Mouse (Mus musculus): ENCODE measurements around the gene Ptger1. TPM values are rescaled to one million over a fixed set of nuclear protein-coding genes. Genes with fewer than 3 reads are reported as not detected.

The Ptger1 gene
- polyA plus RNA-seq, 1 experiment from 2014 or later: 0.45 TPM

GRCm38 (mm10) chr8:83656484-83657246 is 9.8 kb upstream of the Ptger1 start:
- WGBS: 74% methylated on average over 13 of the region's 13 CpGs
- no peak for ATAC-seq (replicated peaks; ENCODE audit: insufficient number of reproducible peaks, insufficient read depth, low FRiP score, low read depth)
- peaks cover 40% of the 10 kb centered on the region for H3K4me1 ChIP-seq (replicated peaks)
- no peak overlapping the region for H3K9ac ChIP-seq
- H3K36me3 ChIP-seq: 0 out of 2 replicates have a peak, but pooled peaks cover 5% of the 10 kb centered on the region
- H3K4me3 ChIP-seq: no peak overlapping the region
- no peaks in the 10 kb centered on the region for H3K9me3 ChIP-seq (replicated peaks)
- H3K4me2 ChIP-seq: no peak overlapping the region
- no peaks in the 10 kb centered on the region for H3K27me3 ChIP-seq
- peak overlapping the region; percentile 28 for H3K27ac ChIP-seq

GRCm38 (mm10) chr8:83660545-83660944 is 5.9 kb upstream of the Ptger1 start:
- WGBS: 18% methylated on average over 8 of the region's 8 CpGs
- peak overlapping the region; percentile 38; the same call in 1 of the 2 replicates for H3K27ac ChIP-seq
- 0 out of 2 replicates have a peak overlapping the region, but pooled peaks have one; percentile 50 for H3K9ac ChIP-seq
- H3K9me3 ChIP-seq (replicated peaks): no peaks in the 10 kb centered on the region
- no peak for ATAC-seq (replicated peaks; ENCODE audit: insufficient number of reproducible peaks, insufficient read depth, low FRiP score, low read depth)
- no peaks in the 10 kb centered on the region for H3K27me3 ChIP-seq
- H3K4me3 ChIP-seq: peak overlapping the region; percentile 32
- 0 out of 2 replicates have a peak, but pooled peaks cover 5% of the 10 kb centered on the region for H3K36me3 ChIP-seq
- H3K4me2 ChIP-seq: peak overlapping the region; percentile 57
- peaks cover 42% of the 10 kb centered on the region for H3K4me1 ChIP-seq (replicated peaks)

- WGBS: 17% methylated on average over 22 of the region's 22 CpGs
- peak overlapping the region; percentile 32 for H3K4me3 ChIP-seq
Observed at GRCm38 (mm10) chr8:83660995-83661680, 5.3 kb upstream of the Ptger1 start.

GRCm38 (mm10) chr8:83662421-83662826 is 4.1 kb upstream of the Ptger1 start:
- H3K9me3 ChIP-seq (replicated peaks): no peaks in the 10 kb centered on the region
- H3K4me1 ChIP-seq (replicated peaks): peaks cover 57% of the 10 kb centered on the region
- WGBS: 5% methylated on average over 4 of the region's 4 CpGs

More at GRCm38 (mm10) chr8:83660995-83661680, 5.3 kb upstream of the Ptger1 start:
- H3K9ac ChIP-seq: peak overlapping the region; percentile 50
- no peaks in the 10 kb centered on the region for H3K9me3 ChIP-seq (replicated peaks)
- H3K36me3 ChIP-seq: 0 out of 2 replicates have a peak, but pooled peaks cover 5% of the 10 kb centered on the region
- peak overlapping the region; percentile 38; the same call in 1 of the 2 replicates for H3K27ac ChIP-seq
- peaks cover 44% of the 10 kb centered on the region for H3K4me1 ChIP-seq (replicated peaks)
- H3K27me3 ChIP-seq: no peaks in the 10 kb centered on the region
- peak overlapping the region; percentile 57 for H3K4me2 ChIP-seq
- ATAC-seq (replicated peaks; ENCODE audit: insufficient number of reproducible peaks, insufficient read depth, low FRiP score, low read depth): 0 out of 2 replicates have a peak, but pooled peaks have one; percentile 1

GRCm38 (mm10) chr8:83664096-83664495 is 2.4 kb upstream of the Ptger1 start:
- H3K36me3 ChIP-seq: 0 out of 2 replicates have a peak, but pooled peaks cover under 1% of the 10 kb centered on the region
- H3K27ac ChIP-seq: no peak overlapping the region
- H3K4me2 ChIP-seq: no peak overlapping the region
- no peak for ATAC-seq (replicated peaks; ENCODE audit: insufficient number of reproducible peaks, insufficient read depth, low FRiP score, low read depth)
- no peak overlapping the region for H3K4me3 ChIP-seq
- 85% methylated on average over 13 of the region's 13 CpGs for WGBS
- no peak overlapping the region for H3K9ac ChIP-seq
- H3K9me3 ChIP-seq (replicated peaks): no peaks in the 10 kb centered on the region
- peaks cover 8% of the 10 kb centered on the region for H3K27me3 ChIP-seq
- H3K4me1 ChIP-seq (replicated peaks): peaks cover 70% of the 10 kb centered on the region

More at GRCm38 (mm10) chr8:83662421-83662826, 4.1 kb upstream of the Ptger1 start:
- H3K36me3 ChIP-seq: 0 out of 2 replicates have a peak, but pooled peaks cover 5% of the 10 kb centered on the region
- H3K27me3 ChIP-seq: no peaks in the 10 kb centered on the region
- no peak overlapping the region for H3K4me2 ChIP-seq
- ATAC-seq (replicated peaks; ENCODE audit: insufficient number of reproducible peaks, insufficient read depth, low FRiP score, low read depth): peak; percentile 30
- H3K9ac ChIP-seq: peak overlapping the region; percentile 32; the same call in 1 of the 2 replicates
- peak overlapping the region; percentile 65 for H3K27ac ChIP-seq
- H3K4me3 ChIP-seq: no peak overlapping the region

GRCm38 (mm10) chr8:83664931-83665625 is 1.4 kb upstream of the Ptger1 start:
- no peak for ATAC-seq (replicated peaks; ENCODE audit: insufficient number of reproducible peaks, insufficient read depth, low FRiP score, low read depth)
- Histone ChIP-seq H3K36me3 (peaks cover 7% of the 10 kb centered on the region; the same call in 1 of the 2 replicates), H3K9ac (no peak overlapping the region), H3K4me2 (no peak overlapping the region), H3K4me3 (no peak overlapping the region), H3K9me3 (replicated peaks) (no peaks in the 10 kb centered on the region), H3K4me1 (replicated peaks) (peaks cover 66% of the 10 kb centered on the region), H3K27me3 (peaks cover 8% of the 10 kb centered on the region), H3K27ac (no peak overlapping the region)
- 56% methylated on average over 2 of the region's 2 CpGs for WGBS

- peak overlapping the region; percentile 24; the same call in 1 of the 2 replicates for H3K9ac ChIP-seq
- 93% methylated on average over 3 of the region's 3 CpGs for WGBS
- H3K27me3 ChIP-seq: peaks cover 8% of the 10 kb centered on the region
Observed at GRCm38 (mm10) chr8:83666866-83667234, 372 bp downstream of the Ptger1 start.

GRCm38 (mm10) chr8:83667526-83667925 is 1.0 kb downstream of the Ptger1 start:
- Histone ChIP-seq H3K27ac (no peak overlapping the region), H3K4me3 (peak overlapping the region; percentile 46; the same call in 1 of the 2 replicates), H3K4me2 (peak overlapping the region; percentile 68), H3K9me3 (replicated peaks) (no peaks in the 10 kb centered on the region), H3K4me1 (replicated peaks) (peaks cover 41% of the 10 kb centered on the region), H3K27me3 (peaks cover 8% of the 10 kb centered on the region), H3K9ac (no peak overlapping the region), H3K36me3 (peaks cover 29% of the 10 kb centered on the region)
- no peak for ATAC-seq (replicated peaks; ENCODE audit: insufficient number of reproducible peaks, insufficient read depth, low FRiP score, low read depth)
- 79% methylated on average over 10 of the region's 10 CpGs for WGBS

More at GRCm38 (mm10) chr8:83666866-83667234, 372 bp downstream of the Ptger1 start:
- Histone ChIP-seq H3K36me3 (peaks cover 25% of the 10 kb centered on the region), H3K4me3 (no peak overlapping the region), H3K27ac (peak overlapping the region; percentile 53; the same call in 1 of the 2 replicates), H3K9me3 (replicated peaks) (no peaks in the 10 kb centered on the region), H3K4me1 (replicated peaks) (peaks cover 48% of the 10 kb centered on the region), H3K4me2 (peak overlapping the region; percentile 18; the same call in 1 of the 2 replicates)
- no peak for ATAC-seq (replicated peaks; ENCODE audit: insufficient number of reproducible peaks, insufficient read depth, low FRiP score, low read depth)

- Histone ChIP-seq H3K27me3 (peaks cover 8% of the 10 kb centered on the region), H3K4me1 (replicated peaks) (peaks cover 35% of the 10 kb centered on the region), H3K27ac (no peak overlapping the region), H3K36me3 (peaks cover 29% of the 10 kb centered on the region), H3K4me3 (peak overlapping the region; percentile 46), H3K9me3 (replicated peaks) (no peaks in the 10 kb centered on the region), H3K9ac (peak overlapping the region; percentile 44), H3K4me2 (peak overlapping the region; percentile 68)
- 28% methylated on average over 80 of the region's 80 CpGs for WGBS
- peak; percentile 23; the same call in 1 of the 2 replicates for ATAC-seq (replicated peaks; ENCODE audit: insufficient number of reproducible peaks, insufficient read depth, low FRiP score, low read depth)
Observed at GRCm38 (mm10) chr8:83668010-83668916, 1.8 kb downstream of the Ptger1 start.

- Histone ChIP-seq H3K4me3 (peak overlapping the region; percentile 46; the same call in 1 of the 2 replicates), H3K9me3 (replicated peaks) (no peaks in the 10 kb centered on the region), H3K27me3 (peaks cover 8% of the 10 kb centered on the region), H3K9ac (no peak overlapping the region), H3K4me1 (replicated peaks) (peaks cover 35% of the 10 kb centered on the region), H3K4me2 (peak overlapping the region; percentile 68; the same call in 1 of the 2 replicates), H3K36me3 (peaks cover 29% of the 10 kb centered on the region), H3K27ac (no peak overlapping the region)
- WGBS: 74% methylated on average over 16 of the region's 16 CpGs
- no peak for ATAC-seq (replicated peaks; ENCODE audit: insufficient number of reproducible peaks, insufficient read depth, low FRiP score, low read depth)
Observed at GRCm38 (mm10) chr8:83669013-83669412, 2.5 kb downstream of the Ptger1 start.
